Mouse (Mus musculus) c-Kit-positive CD71-negative TER-119-negative erythroid progenitor cells, embryonic 14.5 days (primary cell): ENCODE data around the gene Ggcx.

Source experiments
- DNase-seq: peaks from one replicate; pipeline ENCODE4 v3.0.0-alpha.2; 2013; ENCODE audit warnings: low read depth

The Ggcx gene

DNA sequence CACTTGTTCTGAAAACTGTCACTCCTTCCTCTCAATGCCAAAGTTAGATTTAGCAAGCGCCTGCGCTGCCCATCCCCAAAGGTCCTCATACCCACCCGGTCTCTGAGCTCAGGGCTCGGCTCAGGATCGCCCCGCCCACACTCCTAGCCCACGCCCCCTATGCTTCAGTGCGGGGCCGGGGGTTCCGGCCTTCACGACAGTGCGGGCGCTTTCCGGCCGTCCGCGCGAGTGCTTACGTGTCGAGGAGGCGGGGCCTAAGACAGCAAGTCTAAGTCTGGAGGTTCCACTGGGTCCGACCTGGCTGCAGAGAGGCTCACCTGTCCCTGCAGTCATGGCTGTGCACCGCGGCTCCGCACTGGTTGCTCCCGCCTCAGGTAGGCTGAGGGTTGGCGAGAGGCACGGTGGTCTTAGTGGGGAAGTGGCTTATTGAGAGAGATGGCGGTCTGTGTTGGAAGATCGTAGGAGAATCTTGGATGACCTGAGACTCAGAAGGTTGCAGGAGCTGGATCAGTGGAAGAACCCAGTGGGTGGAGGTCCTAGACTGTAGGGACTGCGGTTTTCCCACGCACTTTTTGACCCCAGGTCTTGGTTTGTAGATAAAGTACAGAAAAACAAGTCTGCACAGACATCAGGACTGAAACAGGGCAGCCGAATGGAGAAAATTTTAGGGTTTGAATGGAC lies at the start of gene Ggcx:
Ggcx (plus strand) TSS at position 233 of the 681 bp plus-strand sequence.
- DNase-seq, result peak; percentile 95

DNA sequence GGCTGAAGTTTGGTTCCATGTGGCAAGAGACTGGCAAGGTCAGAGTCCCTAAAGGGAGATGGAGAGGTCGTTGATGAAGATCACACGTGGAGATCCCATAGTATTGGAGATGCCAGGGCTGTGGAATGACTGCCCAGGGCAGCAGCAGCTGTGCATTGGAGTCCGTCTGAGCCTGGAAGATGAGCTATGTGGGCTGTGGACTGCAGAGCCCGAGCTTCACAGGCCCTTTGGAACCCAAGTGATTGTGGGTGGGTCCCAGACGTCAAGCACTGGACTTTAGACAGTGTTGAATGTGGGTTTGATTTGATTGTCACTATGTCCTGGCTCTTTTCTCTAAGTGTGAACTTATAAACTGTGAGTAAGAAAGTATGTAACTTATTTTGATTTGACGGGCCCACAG lies 49.1 kb upstream of the Ggcx start:
- no peak for DNase-seq

DNA sequence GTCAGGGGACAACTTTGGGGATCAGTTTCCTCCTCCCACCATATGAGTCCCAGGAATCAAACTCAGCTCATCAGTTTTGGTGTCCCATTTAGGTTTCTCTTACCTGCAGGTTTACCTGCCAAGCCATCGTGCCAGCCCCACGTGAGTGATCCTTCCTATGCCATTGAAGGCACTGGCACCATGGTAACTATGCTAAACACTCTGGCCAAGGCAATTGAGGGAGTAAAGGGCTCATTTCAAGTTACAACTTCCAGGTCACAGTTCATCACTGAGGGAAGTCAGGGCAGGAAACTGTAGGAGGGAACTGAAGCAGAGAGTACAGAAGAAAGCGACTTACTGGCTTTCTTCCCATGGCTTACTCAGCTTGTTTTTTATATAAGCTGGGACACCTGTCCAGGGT lies 47.8 kb upstream of the Ggcx start:
- no peak for DNase-seq

DNA sequence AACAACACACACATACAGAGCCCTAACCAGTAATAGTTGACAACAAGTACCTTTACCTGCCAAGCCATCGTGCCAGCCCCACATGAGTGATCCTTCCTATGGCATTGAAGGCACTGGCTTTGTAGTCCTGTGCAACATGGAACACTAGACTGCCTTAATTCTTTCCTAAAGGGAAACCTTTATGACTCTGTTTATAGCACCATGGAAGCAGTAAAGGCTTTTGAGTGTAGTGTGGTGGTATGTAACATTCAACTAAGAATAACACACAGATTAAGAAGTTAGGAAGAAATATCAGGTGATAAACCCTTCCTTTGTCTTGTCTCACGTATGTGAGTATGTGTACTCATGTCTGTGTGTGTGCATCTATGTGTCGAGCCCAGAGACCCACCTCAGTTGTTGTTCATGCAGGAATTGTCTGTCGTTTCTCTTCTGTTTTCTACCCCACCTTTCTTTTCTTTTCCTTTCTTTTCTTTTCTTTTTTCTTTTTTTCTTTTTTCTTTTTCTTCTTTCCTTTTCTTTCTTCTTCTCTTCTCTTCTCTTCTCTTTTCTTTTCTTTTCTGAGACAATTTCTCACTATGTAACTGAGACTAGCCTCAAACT lies 47.2 kb upstream of the Ggcx start, which contains the start of gene Rnf181:
Rnf181 (minus strand) TSS at position 113 of the 600 bp plus-strand sequence.
- DNase-seq, result no peak

DNA sequence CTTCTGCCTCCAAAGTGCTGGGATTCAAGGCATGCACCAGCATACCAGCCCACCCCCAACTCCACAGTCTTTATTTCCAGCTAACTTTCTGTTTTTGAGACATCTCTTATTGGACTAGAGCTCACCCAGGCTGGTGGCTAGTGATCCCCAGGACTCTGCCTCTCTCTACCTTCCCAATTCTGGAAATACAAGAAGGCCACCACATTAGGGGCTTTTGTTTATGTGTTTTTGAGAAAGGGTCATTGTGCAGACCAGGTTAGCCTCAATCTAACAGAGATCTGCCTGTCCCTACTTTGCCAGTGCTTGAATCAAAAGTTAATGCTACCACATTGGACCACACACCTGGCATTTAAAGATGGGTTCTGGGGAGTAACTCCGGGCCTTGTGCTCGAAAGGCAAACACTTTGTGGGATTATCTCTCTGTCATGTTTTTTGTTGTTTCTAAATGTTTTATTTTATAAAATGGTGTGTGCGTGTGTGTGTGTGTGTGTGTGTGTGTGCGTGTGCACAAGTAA lies 46.6 kb upstream of the Ggcx start:
- no peak for DNase-seq

DNA sequence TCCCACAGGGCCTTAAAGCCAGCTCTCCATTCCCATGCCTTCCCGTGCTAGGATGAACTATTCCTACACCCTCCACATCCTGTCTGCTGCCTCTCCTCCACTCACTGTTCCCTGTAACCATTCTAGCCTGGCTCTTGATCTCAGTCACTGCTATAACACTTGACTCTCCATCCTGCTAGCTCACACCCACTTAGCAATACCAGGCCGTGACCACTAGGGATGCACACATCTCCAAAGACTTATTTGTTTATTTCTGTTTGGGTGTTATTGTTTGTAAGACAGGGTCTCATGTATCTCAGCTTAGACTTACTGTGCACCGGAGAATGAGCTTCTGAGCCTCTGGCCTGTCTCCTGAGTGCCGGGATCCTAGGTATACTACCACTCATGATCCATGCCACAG lies 44.6 kb upstream of the Ggcx start:
- no peak for DNase-seq

DNA sequence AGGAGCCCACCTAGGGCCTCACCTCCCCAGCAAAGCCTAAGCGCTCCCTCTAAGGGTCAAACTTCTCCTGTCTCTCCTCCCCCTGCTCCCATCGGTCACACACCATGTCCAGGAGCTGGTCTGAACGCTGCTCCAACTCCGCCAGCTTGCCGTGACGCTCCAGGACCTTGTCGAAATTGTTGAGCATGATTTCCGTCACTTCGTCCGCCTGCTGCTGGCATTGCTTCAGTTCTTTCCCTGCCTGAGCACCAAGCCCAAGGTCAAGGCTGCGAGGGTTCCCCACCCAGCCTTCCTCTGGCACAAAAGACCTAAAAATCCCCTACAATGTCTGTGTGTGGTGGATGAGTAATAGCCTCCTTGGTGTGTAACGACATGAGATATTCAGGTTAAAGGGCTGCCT lies 44.0 kb upstream of the Ggcx start:
- no peak for DNase-seq

DNA sequence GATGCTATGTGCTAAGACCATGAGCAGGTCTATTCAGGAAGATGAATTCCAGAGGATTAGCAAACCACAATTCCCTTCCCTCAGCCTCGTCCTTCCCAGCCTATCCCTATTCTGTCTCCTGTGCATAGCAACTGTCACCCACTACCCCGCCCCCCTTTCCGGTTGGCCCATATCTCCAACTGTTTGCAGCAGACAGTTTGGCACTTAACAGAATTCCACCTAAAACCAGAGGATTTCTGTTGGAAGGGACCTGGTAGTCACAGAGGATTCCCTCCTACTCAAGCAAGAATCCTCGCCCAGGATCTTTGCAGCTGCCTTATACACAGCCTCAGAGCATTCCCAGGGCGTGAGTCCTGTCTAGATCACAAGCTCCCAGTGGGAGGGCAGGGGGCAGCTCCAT lies 43.0 kb upstream of the Ggcx start:
- no peak for DNase-seq

DNA sequence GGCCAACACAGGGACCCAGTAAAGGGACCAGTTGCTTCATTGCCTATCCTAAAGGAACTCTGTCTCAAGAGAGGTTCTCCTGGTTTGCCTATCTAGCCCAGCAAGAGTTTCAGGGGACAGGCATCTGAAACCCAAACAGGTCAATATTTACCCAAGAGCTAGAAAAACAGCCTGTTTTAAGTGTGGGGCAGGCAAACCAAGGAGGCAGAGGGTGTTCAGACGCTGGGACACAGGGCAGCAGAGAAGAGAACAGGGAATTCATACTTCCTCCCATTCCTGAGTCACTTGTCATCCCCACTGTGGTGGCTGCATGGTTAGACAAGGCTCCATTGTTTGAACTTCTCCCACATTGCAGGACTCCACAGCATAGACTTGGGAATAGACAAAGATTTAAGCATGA lies 42.5 kb upstream of the Ggcx start:
- no peak for DNase-seq

DNA sequence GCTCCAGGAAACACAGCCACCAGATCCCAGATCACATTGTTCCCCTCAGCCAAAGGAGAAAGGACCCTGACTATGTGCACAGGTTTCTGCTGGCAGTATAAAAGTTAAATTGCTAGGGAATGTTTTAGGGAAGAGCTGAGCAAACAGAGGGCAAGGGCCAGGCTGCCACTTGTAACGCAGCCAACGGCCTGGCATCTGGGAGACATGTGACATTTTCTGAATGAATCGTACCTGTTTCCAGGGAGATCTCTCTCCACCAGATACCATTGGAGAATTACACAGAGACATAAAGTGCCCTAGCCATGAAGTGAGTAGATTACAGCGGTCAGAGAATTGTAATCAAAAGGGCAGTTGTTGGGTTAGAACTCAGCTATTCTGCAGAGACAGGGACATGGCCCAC lies 40.9 kb upstream of the Ggcx start:
- DNase-seq, result no peak

DNA sequence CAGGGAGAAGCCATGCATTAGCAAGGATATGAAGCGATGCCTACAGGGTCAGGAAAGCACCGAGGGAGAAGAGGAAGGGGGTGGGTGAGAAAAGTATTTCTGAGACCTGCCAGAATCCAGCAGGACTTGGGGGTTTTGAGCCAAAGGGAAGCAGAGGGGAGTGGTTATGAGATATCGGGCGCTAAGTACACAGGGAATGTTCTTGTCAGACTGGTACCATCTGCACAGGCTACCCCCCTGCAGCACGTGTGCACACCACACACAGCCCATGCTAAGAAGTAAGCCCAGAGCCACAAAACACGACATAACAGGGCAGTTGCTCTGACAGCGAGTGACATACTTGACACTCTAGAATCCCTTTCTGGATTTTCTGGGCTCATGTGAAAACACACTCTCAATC lies 39.9 kb upstream of the Ggcx start:
- no peak for DNase-seq

DNA sequence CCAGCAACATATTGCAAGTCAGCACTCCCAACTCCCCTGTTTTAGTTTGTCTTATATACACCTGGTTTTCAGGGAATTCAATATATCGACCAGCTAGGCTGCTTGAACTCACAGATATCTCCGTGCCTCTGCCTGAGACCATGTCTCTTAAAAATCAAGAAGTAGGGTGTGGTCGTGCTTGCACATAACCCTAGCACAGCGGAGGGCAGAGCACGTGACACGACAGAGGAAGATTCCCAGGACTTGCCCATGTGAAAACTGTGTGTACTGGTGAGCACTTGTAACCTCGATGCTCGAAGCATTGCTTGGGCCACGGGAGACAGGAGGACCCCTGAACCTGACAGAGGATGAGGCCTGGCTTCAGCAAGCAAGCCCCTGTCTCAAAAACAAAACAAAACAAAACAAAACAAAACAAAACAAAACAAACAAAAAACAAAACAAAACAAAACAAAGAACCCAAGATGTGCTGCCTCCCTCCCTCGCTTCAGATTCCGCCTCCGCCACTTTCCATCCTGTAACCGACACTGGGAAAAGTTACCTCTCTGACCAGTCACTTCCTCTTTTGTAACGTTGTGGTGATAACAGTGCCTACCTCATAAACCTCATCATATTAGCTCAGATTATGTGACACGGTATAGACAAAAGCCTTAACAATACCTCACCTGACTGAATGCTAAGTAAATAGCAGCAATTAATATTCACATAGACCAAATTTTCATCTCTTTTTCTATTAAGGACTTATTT lies 39.1 kb upstream of the Ggcx start:
- DNase-seq, result peak; percentile 31

DNA sequence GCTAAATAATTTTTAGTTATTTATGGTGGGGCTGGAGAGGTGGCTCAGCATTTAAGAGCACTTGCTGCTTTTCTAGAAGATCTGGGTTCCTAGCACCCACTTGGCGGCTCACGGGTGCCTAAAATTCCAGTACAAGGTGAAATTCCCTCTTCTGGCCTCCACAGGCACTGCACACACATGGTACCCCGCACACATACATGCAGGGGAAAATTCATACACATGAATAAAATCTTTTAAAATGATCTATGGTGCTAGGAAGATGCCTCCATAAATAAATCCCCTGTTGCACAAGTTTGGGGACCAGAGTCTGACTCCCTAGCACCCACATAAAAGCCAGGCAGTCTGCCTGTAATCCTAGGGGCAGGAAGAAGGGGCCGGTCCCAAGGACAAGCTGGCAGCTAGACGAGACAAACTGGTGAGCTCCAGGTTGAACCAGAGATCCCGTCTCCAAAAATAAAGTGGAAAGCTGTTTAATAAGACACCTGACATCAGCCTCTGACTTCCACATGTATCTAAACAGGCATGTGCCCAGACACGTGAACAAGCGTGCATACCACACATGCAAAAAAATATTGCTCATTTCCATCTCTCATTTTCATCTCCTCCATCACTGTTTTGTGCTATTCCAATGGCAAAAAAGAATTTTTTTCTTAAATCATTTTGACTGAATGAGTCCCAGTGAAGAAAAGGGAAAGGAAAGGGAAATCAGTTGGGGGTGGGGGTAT lies 35.4 kb upstream of the Ggcx start:
- no peak for DNase-seq

DNA sequence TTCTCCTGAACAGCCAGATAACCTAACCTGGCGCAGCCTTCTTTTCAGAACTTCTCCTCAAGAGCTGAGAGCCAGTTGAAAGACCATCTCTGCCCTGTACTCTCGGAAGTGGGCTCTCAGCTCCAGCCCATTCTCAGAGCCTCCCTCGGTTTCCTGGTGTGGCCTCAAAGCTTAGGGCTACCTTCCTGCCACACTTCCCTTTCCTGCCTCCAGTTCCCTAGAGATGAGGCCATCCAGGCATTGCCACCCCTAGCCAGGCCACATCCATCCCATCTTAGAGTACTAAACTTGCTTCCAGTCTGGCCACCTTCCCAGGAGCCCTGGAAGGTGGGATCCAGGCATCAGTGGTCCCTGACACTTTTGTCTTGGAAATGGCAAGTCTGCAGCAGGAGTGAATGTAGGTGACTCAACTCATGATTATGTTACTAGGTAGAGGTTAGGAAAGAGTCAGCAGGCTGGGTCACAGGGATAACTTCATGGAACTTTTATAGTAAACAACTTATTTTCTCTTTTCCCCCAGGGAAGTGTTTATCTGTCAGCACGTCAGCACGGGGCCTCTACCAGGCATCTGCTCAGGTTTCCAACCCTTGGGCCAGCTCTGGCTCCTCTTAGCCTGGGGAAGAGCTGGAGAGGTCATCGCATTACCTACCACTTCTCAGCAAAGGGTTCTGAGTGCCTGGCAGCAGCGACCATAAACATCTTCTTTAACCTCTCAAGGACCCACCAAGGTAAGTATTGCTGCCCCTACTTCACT lies 34.6 kb upstream of the Ggcx start:
- DNase-seq, result peak; percentile 30

DNA sequence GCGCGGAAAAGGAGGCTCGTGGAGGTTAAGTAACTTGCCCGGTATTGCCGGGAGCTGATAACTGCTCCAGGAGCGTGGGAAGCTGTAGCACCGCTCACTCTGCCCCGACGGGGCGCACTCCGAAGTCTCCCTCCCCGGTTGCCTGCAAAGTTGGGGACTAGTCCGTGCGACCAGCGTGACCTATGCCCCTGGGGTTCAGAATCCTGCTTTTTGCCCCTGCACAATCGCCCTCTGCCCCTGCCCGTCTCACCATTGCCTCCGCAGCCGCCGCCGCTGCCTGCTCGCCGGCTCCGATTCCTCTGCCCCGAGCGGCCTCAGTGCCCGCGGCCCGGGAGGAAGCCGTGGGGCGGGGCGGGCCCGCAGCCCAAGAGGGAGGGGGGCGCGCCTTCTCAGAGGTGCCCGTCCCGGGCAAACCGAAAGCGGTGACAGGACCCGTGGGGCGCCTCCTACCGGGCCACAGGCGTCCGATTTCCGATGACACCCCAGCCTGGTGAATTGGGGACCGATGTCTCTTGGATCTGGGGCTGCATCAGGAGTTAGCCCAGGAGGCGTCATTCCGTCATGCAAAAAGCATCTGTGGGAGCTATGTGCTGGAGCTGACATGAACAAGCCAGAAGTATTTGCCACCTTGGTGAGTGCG lies 33.9 kb upstream of the Ggcx start, which contains the start of gene Vamp5:
Vamp5 (minus strand) TSS at position 338 of the 640 bp plus-strand sequence.
- DNase-seq, result peak; percentile 74

DNA sequence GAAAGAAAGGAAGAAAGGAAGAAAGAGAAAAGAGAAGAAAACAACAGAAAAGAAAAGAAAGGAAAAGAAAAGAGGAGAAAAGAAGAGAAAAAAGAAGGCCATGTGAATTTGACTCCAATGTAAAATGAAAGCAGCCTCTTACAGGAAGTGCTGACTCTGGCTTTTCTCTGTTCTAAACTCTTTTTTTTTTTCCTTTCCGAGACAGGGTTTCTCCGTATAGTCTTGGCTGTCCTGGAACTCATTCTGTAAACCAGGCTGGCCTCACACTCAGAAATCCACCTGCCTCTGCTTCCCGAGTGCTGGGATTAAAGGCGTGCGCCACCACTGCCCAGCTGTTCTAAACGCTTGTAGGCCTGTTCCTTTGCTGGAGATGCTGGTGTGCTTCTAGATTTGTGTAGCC lies 31.6 kb upstream of the Ggcx start:
- no peak for DNase-seq

DNA sequence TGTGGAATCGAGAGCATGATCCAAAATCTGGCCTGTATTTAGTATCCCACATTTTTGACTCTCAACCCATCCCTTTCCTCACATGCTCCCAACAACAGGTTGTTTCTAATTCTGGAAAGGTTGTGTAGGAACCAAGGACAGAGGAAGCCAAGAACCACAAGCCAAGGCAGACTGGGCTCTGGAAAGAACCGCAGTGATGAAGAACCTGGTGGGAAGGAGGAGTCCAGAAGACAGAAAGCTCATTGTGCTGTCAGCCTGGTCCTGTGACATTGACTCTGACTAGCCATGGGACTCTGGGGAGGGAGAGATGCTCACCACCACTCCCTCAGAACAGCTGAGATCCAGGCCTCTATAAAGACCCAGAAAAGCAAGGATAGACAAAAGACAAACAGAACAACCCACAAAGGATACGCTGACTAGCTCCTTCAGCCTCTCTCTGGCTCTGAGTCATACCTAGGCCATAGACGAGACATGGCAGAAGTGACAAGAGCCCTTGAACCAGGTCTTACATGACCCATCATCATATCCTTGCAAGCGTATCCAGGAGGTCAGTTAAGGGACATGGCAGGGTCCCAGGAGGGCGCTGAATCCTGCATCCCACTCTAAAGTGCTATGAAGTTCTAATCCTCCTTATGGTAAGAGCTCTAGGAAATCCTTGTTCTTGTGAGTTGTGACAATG lies 30.8 kb upstream of the Ggcx start:
- DNase-seq, result no peak

DNA sequence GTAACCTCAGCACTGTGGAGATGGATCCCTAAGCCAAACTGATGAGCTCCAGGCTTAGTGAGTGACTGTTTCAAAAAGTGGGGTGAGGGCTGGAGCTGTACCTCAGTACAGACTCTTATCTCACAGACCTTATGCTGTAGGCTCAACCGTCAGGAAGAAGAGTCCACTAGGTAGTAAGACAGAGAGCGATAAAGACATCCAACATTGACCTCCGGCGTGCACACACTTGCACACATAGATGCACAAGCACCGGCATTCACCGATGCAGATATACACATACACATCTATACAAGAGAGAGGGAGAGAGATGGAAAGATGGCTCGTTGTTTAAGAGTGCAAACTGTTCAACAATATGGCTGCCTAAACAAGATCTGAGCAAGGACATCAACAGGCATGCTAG lies 30.2 kb upstream of the Ggcx start:
- peak; percentile 22 for DNase-seq

DNA sequence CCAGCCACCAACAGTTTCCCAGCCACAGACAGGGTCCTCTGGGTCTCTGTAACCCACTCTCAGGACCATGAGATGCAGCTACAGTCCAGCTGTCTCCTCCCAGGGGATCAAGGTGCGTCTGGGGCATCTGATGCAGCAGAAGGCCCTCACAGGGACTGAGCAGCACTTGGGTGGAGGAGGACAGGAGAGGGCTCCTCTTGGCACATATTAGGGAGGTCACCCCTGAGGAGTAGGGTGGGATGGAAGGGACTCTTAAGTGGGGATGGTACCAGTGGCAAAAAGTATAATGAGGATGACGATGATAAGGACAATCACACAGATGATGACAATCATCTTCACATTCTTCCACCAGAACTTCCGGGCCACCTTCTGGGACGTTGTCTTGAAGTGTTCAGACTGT lies 28.9 kb upstream of the Ggcx start:
- DNase-seq, result no peak

DNA sequence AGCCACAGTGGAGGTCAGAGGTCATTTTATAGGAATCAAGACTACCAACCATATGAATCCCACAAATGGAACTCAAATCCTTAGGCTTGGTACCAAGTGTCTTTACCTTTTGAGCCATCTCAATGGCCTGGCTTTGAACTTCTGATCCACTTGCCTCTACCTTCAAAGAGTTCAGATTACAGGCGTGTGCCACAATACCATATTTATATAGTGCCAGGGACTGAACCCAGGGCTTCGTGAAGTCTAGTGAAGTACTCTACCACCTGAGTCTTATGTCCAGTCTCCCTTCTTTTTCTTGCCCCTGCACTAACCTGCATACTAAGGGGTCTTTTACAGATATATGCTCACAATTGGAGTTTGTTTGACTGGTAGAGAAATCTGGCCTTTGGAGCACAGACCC lies 27.5 kb upstream of the Ggcx start:
- DNase-seq, result no peak

DNA sequence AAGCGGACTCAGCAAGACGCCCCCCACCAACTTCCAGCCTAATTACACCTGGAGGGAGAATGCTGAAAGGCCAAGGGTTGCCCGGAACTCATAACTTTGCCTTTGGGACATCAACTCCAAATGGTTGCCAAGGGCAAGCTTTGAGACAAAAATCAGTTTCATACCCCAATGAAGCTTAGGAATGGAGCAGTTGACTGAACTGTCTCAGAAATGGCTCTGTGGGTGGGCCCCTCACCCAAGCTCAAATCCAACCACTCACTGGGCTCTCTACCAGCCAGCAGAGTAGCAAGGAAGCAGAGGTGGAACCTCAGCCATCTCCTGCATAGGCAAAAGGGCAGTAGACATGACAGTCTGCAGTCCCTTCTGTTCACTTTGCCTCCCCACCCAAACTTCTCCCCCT lies 26.3 kb upstream of the Ggcx start:
- DNase-seq, result no peak
